Mouse (Mus musculus): ENCODE data around the gene Cd27.

Gene Cd27

GRCm38 (mm10) chr6:125213129-125213528 lies 23.7 kb downstream of the Cd27 start:
- no peak for DNase-seq (ENCODE audit: low read depth)

GRCm38 (mm10) chr6:125212621-125213020 lies 24.2 kb downstream of the Cd27 start:
- no peak for DNase-seq (ENCODE audit: low read depth)

DNA sequence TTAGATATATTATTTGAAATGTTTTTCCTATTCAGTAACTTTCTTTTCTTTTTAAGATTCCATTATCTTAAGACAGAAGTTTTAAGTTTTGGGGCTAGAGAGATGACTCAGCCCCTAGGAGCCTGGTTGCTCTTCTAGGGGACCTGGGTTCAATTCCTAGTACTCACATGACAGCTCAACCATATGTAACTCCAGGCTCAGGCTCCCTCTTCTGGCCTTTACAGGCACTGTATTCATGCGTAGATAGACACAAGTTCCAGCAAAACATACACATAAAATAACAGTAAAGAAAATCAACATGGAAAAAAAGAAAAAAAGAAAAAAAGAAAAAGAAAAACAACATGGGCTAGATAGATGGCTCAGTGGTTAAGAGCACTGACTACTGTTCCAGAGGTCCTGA lies 26.4 kb downstream of the Cd27 start:
- no peak for DNase-seq (ENCODE audit: low read depth)

DNA sequence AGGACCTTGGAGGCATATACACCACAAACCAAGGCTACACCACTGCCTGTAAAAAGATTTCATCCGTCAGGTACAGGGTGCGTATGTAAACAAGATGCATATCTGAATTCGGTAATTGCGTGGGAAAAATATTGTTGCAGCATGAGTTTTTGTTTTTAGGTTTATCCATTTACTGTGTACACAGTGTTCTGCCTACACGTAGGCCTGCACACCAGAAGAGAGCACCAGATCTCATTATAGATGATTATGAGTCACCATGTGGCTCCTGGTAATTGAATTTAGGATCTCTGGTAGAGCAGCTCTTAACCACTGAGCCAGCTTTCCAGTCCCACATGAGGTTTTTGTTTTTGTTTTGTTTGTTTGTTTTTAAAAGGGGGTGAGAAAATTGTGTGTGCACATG lies 39.6 kb downstream of the Cd27 start:
- DNase-seq (ENCODE audit: low read depth): no peak

DNA sequence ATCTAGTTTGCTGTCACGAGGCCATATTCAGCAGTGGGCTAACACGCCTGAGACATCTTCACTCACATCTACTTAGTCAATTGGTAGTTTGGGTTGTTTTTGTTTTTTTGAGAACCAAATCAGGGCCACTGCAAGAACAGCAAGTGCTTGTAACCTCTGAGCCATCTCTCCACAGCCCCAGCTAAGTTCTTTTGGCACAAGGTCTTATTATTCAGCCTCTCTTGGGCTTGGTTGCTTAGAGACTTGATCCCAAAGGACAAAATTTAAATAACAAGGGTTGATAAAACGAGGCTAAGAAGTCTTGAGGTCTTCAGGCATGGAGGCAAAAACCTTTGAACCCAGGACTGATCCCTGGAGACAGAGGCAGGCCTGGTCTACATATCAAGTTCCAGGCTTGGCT lies 40.5 kb downstream of the Cd27 start:
- DNase-seq (ENCODE audit: low read depth): no peak

- DNase-seq (ENCODE audit: low read depth): no peak
These were observed 41.2 kb downstream of the Cd27 start for GRCm38 (mm10) chr6:125195541-125196075.

DNA sequence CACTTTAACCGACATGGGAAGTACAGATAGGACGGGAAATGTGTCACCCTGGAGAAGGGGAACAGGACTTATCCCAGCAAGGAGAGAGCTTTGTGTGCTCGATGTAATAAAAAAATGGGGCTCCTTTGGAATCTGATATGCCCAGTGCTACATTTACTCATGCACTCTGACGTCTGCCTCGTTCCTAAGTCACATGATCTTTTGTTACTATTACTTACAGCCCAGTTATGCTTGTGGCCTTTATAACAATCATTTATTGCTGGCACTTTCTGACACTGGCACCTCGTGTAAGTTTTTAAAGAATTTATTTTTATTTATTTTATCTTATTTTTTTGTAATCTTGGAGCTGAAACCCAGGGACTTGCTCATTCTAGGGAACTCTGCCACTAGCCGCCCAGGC lies 43.4 kb downstream of the Cd27 start:
- DNase-seq (ENCODE audit: low read depth): no peak

GRCm38 (mm10) chr6:125192841-125193240 lies 44.0 kb downstream of the Cd27 start:
- no peak for DNase-seq (ENCODE audit: low read depth)

- DNase-seq (ENCODE audit: low read depth): peak; percentile 57
These were observed 44.6 kb downstream of the Cd27 start for GRCm38 (mm10) chr6:125192016-125192714.

GRCm38 (mm10) chr6:125191332-125192015 lies 45.3 kb downstream of the Cd27 start, which contains the start of the genes Ncapd2 and Mrpl51:
TSS of gene Ncapd2 (minus strand) at chr6:125191701.
TSS of gene Mrpl51 (plus strand) at chr6:125191801.
- peak; percentile 90 for DNase-seq (ENCODE audit: low read depth)

DNA sequence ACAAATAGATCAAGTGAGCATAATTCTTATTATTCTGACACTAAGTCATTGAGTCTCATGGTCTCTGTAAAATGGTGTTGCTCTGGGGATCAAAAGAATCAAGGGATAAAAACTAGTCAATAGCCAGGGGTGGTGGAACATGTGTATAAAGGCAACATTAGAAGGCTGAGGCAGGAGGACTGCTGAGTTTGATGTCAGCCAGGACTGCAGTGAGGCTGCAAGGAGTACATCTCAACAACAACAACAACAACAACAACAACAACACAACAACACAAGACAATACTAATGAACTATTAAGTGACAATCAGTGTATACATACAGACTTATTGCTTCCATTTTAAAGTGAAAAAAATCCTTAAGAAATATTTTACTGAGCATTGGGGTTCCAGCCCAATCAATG lies 46.0 kb downstream of the Cd27 start:
- no peak for DNase-seq (ENCODE audit: low read depth)

GRCm38 (mm10) chr6:125186203-125186602 lies 50.6 kb downstream of the Cd27 start:
- DNase-seq (ENCODE audit: low read depth): no peak

Data from fibroblast of lung, adult 2 months (primary cell).